Mouse (Mus musculus) lung, postnatal 0 days (tissue): ENCODE data around the gene Plekhn1.

Experiments
- CTCF ChIP-seq: IDR thresholded peaks from 2 replicates; pipeline ENCODE4 v1.5.1; 2016; ENCODE audit warnings: antibody characterized with exemption, mild to moderate bottlenecking
- EP300 ChIP-seq: IDR thresholded peaks from 2 replicates; pipeline ENCODE4 v1.6.1; 2016; ENCODE audit warnings: antibody characterized with exemption, mild to moderate bottlenecking, control low read depth

- TF ChIP-seq EP300 (no peak), CTCF (no peak)
Observed at GRCm38 (mm10) chr4:156183747-156184146, 50.9 kb downstream of the Plekhn1 start.
